Mouse (Mus musculus): ENCODE data around the gene Galnt16. TPM values are rescaled to one million over a fixed set of nuclear protein-coding genes. Genes with fewer than 3 reads are reported as not detected.

Galnt16 gene
- total and polyA plus RNA-seq, 3 experiments, result 0.01 to 0.27 TPM; not detected in 1

- H3K9me3 ChIP-seq (replicated peaks), result no peaks in the 10 kb centered on the region
- H3K36me3 ChIP-seq (replicated peaks), result peaks cover 70% of the 10 kb centered on the region
- ATAC-seq (ENCODE audit: extremely low read depth, insufficient number of reproducible peaks, low FRiP score, poor library complexity, severe bottlenecking) (no peak), DNase-seq (ENCODE audit: low spot score) (no peak)
- H3K4me3 ChIP-seq (ENCODE audit: low read depth, low read length), result no peak overlapping the region
- TF ChIP-seq GATA1 (IDR thresholded peaks at IDR 0.05; ENCODE audit: borderline replicate concordance, low read length) (no peak), POLR2AphosphoS5 (IDR thresholded peaks at IDR 0.05; ENCODE audit: insufficient replicate concordance, low read depth, low read length) (no peak), TAL1 (conservative IDR thresholded peaks at IDR 0.05; ENCODE audit: low read depth, low read length) (no peak), CTCF (IDR thresholded peaks at IDR 0.05; ENCODE audit: low read depth, low read length) (no peak), GATA2 (IDR thresholded peaks at IDR 0.05; ENCODE audit: borderline replicate concordance, low read depth, low read length) (no peak)
- H3K27me3 ChIP-seq (ENCODE audit: insufficient read depth, low read length), result no peaks in the 10 kb centered on the region
- no peaks in the 10 kb centered on the region for H3K4me1 ChIP-seq (ENCODE audit: insufficient read depth, low read depth, low read length)
Measured at GRCm38 (mm10) chr12:80493311-80493710, 24.8 kb upstream of the Galnt16 start.

DNA sequence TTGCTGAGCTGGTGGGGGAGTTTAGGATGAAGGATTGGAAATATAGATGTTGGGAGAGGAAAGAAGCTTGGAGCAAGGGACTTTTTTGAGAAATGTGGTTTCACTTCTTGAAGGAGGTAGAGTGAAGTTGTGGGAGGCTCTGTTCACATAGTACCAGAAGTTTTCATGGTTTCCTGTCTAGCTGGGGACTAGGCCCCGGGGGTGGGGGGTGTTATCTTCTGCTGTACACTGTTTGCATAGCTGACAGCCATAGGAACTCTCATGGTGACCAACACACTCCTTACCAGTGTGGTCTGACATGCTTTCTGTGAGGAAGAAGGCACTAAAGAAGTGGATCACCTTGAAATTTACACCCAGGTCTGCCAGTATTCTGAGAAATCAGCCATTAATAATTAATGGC, 22.4 kb upstream of the Galnt16 start:
- no peak for TF ChIP-seq TAL1 (conservative IDR thresholded peaks at IDR 0.05; ENCODE audit: low read depth, low read length)
- no peak for TF ChIP-seq GATA2 (IDR thresholded peaks at IDR 0.05; ENCODE audit: borderline replicate concordance, low read depth, low read length)
- TF ChIP-seq CTCF (IDR thresholded peaks at IDR 0.05; ENCODE audit: low read depth, low read length), result no peak
- no peak for TF ChIP-seq POLR2AphosphoS5 (IDR thresholded peaks at IDR 0.05; ENCODE audit: insufficient replicate concordance, low read depth, low read length)
- TF ChIP-seq GATA1 (IDR thresholded peaks at IDR 0.05; ENCODE audit: borderline replicate concordance, low read length), result no peak
- Histone ChIP-seq H3K4me3 (ENCODE audit: low read depth, low read length) (no peak overlapping the region), H3K27me3 (ENCODE audit: insufficient read depth, low read length) (no peaks in the 10 kb centered on the region), H3K36me3 (replicated peaks) (peaks cover 56% of the 10 kb centered on the region), H3K9me3 (replicated peaks) (no peaks in the 10 kb centered on the region), H3K4me1 (ENCODE audit: insufficient read depth, low read depth, low read length) (no peaks in the 10 kb centered on the region)
- ATAC-seq (ENCODE audit: extremely low read depth, insufficient number of reproducible peaks, low FRiP score, poor library complexity, severe bottlenecking) (no peak), DNase-seq (ENCODE audit: low spot score) (no peak)

DNA sequence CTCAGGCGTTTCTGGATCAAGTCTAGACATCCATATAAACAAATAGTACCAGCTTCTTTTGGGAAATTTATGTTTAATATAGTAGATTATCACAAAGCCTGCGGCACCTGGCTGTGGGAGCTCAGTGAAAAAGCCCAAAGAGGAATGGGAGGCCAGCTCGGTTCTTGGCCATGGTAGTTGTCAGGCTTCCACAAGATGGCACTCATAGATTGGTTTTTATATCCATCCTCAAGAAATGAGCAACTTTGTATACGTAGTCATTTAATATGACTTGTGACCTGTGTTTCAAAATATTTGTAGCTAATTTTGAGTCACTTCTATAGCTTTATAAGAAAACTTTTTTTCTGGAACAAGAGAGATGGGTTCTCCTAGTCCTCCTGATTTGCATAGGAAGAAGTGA, 19.7 kb upstream of the Galnt16 start:
- TF ChIP-seq POLR2AphosphoS5 (IDR thresholded peaks at IDR 0.05; ENCODE audit: insufficient replicate concordance, low read depth, low read length) (no peak), GATA1 (IDR thresholded peaks at IDR 0.05; ENCODE audit: borderline replicate concordance, low read length) (no peak), CTCF (IDR thresholded peaks at IDR 0.05; ENCODE audit: low read depth, low read length) (no peak), TAL1 (conservative IDR thresholded peaks at IDR 0.05; ENCODE audit: low read depth, low read length) (no peak), GATA2 (IDR thresholded peaks at IDR 0.05; ENCODE audit: borderline replicate concordance, low read depth, low read length) (no peak)
- no peaks in the 10 kb centered on the region for H3K4me1 ChIP-seq (ENCODE audit: insufficient read depth, low read depth, low read length)
- H3K36me3 ChIP-seq (replicated peaks), result peaks cover 37% of the 10 kb centered on the region
- no peaks in the 10 kb centered on the region for H3K27me3 ChIP-seq (ENCODE audit: insufficient read depth, low read length)
- H3K4me3 ChIP-seq (ENCODE audit: low read depth, low read length), result no peak overlapping the region
- no peak for ATAC-seq (ENCODE audit: extremely low read depth, insufficient number of reproducible peaks, low FRiP score, poor library complexity, severe bottlenecking)
- H3K9me3 ChIP-seq (replicated peaks), result no peaks in the 10 kb centered on the region
- no peak for DNase-seq (ENCODE audit: low spot score)

- no peak overlapping the region for H3K4me3 ChIP-seq (ENCODE audit: low read depth, low read length)
- peaks cover 27% of the 10 kb centered on the region for H3K36me3 ChIP-seq (replicated peaks)
- H3K4me1 ChIP-seq (ENCODE audit: insufficient read depth, low read depth, low read length), result no peaks in the 10 kb centered on the region
- TF ChIP-seq TAL1 (conservative IDR thresholded peaks at IDR 0.05; ENCODE audit: low read depth, low read length) (no peak), GATA1 (IDR thresholded peaks at IDR 0.05; ENCODE audit: borderline replicate concordance, low read length) (no peak), CTCF (IDR thresholded peaks at IDR 0.05; ENCODE audit: low read depth, low read length) (no peak), GATA2 (IDR thresholded peaks at IDR 0.05; ENCODE audit: borderline replicate concordance, low read depth, low read length) (no peak), POLR2AphosphoS5 (IDR thresholded peaks at IDR 0.05; ENCODE audit: insufficient replicate concordance, low read depth, low read length) (no peak)
- ATAC-seq (ENCODE audit: extremely low read depth, insufficient number of reproducible peaks, low FRiP score, poor library complexity, severe bottlenecking), result no peak
- no peaks in the 10 kb centered on the region for H3K27me3 ChIP-seq (ENCODE audit: insufficient read depth, low read length)
- no peak for DNase-seq (ENCODE audit: low spot score)
- no peaks in the 10 kb centered on the region for H3K9me3 ChIP-seq (replicated peaks)
Measured at GRCm38 (mm10) chr12:80500506-80500905, 17.6 kb upstream of the Galnt16 start.

DNA sequence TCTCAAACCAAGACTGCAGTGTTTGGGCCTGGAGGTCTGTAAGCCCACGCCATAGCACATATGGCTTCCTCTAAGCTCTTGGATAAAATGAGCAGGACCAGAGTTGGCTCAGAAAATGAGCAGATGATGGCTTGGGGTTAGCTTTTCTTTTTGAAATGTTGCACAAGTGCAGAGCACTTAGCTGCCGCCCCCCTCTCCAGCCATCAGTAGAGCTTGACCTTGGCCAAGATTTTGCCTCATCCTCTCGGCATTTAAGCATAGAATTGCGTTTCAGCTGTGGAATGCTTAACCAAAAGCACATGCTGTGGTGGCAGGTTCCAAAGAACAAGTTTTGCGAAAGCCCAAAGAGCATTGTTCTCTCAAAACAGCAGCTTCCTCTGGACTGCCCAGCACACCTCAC, 13.4 kb upstream of the Galnt16 start:
- H3K4me1 ChIP-seq (ENCODE audit: insufficient read depth, low read depth, low read length), result no peaks in the 10 kb centered on the region; the same call in 1 of the 2 replicates
- no peak overlapping the region for H3K4me3 ChIP-seq (ENCODE audit: low read depth, low read length)
- no peaks in the 10 kb centered on the region for H3K9me3 ChIP-seq (replicated peaks)
- H3K27me3 ChIP-seq (ENCODE audit: insufficient read depth, low read length), result peaks cover 19% of the 10 kb centered on the region
- ATAC-seq (ENCODE audit: extremely low read depth, insufficient number of reproducible peaks, low FRiP score, poor library complexity, severe bottlenecking), result no peak
- peaks cover 8% of the 10 kb centered on the region for H3K36me3 ChIP-seq (replicated peaks)
- TF ChIP-seq CTCF (IDR thresholded peaks at IDR 0.05; ENCODE audit: low read depth, low read length) (no peak), GATA1 (IDR thresholded peaks at IDR 0.05; ENCODE audit: borderline replicate concordance, low read length) (no peak), GATA2 (IDR thresholded peaks at IDR 0.05; ENCODE audit: borderline replicate concordance, low read depth, low read length) (no peak), POLR2AphosphoS5 (IDR thresholded peaks at IDR 0.05; ENCODE audit: insufficient replicate concordance, low read depth, low read length) (no peak), TAL1 (conservative IDR thresholded peaks at IDR 0.05; ENCODE audit: low read depth, low read length) (no peak)
- no peak for DNase-seq (ENCODE audit: low spot score)

GRCm38 (mm10) chr12:80507041-80507745, 10.9 kb upstream of the Galnt16 start:
- no peaks in the 10 kb centered on the region for H3K9me3 ChIP-seq (replicated peaks)
- ATAC-seq (ENCODE audit: extremely low read depth, insufficient number of reproducible peaks, low FRiP score, poor library complexity, severe bottlenecking), result no peak
- no peak overlapping the region for H3K4me3 ChIP-seq (ENCODE audit: low read depth, low read length)
- peaks cover 33% of the 10 kb centered on the region for H3K27me3 ChIP-seq (ENCODE audit: insufficient read depth, low read length)
- no peak for TF ChIP-seq GATA2 (IDR thresholded peaks at IDR 0.05; ENCODE audit: borderline replicate concordance, low read depth, low read length)
- no peak for TF ChIP-seq TAL1 (conservative IDR thresholded peaks at IDR 0.05; ENCODE audit: low read depth, low read length)
- TF ChIP-seq POLR2AphosphoS5 (IDR thresholded peaks at IDR 0.05; ENCODE audit: insufficient replicate concordance, low read depth, low read length), result no peak
- no peak for TF ChIP-seq CTCF (IDR thresholded peaks at IDR 0.05; ENCODE audit: low read depth, low read length)
- TF ChIP-seq GATA1 (IDR thresholded peaks at IDR 0.05; ENCODE audit: borderline replicate concordance, low read length), result no peak
- DNase-seq (ENCODE audit: low spot score), result no peak
- no peaks in the 10 kb centered on the region for H3K36me3 ChIP-seq (replicated peaks)
- no peaks in the 10 kb centered on the region; the same call in 1 of the 2 replicates for H3K4me1 ChIP-seq (ENCODE audit: insufficient read depth, low read depth, low read length)

All from G1E (cell line).